In the genomic region with DNA sequence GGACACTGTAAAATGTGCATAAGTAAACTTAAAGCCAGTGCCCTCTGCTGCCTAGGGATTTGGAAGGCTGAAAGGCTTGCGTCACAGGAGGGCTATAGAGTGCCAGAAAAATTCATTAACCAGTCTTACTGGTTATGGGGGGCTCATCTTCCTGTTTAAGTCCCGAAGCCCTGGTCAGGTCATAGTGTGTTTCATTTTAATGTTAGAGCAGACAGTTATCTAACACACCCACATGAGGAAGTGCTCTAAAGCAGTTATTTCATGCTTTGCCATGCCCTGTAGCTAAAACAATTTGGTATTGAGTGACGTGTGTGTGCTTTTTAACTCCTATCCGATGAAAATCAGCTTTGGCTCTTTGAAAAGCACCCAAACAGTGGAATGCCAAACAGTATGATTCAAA, we compare ENCODE assay signal across 8 mouse cellular contexts. TPM values are rescaled to one million over a fixed set of nuclear protein-coding genes. Genes with fewer than 3 reads are reported as not detected.
DNase-seq lines count a peak whose midpoint lies in the region; ATAC-seq and TF ChIP-seq lines count a peak whose summit lies in the region.

No protein-coding gene starts in this region.

- WGBS in kidney, embryonic 14.5 days, result 41% methylated on average over 4 of the region's 4 CpGs
- WGBS in small intestine, adult 2 months, result 8% methylated on average over 4 of the region's 4 CpGs

- H3K9ac ChIP-seq in kidney, embryonic 14.5 days (ENCODE audit: low read depth, low read length), result no peak overlapping the region

- H3K4me2 ChIP-seq in kidney, embryonic 14.5 days (replicated peaks; ENCODE audit: low read depth, low read length), result peak overlapping the region; percentile 26; the same call in 1 of the 2 replicates

- no peaks in the 10 kb centered on the region for H3K27me3 ChIP-seq in kidney, embryonic 14.5 days (ENCODE audit: control insufficient read depth, insufficient read depth, low read length)
- no peaks in the 10 kb centered on the region for H3K27me3 ChIP-seq in small intestine, adult 2 months (ENCODE audit: control insufficient read depth, insufficient read depth, low read length)

- no peak overlapping the region for H3K4me3 ChIP-seq in kidney, embryonic 14.5 days (ENCODE audit: low read length)
- H3K4me3 ChIP-seq in small intestine, adult 2 months (ENCODE audit: low read depth, low read length), result no peak overlapping the region

- no peaks in the 10 kb centered on the region for H3K9me3 ChIP-seq in kidney, embryonic 14.5 days (ENCODE audit: control insufficient read depth, low read length)

- no peak for TF ChIP-seq CTCF in small intestine, adult 2 months (IDR thresholded peaks at IDR 0.05; ENCODE audit: extremely low read depth, insufficient read length, insufficient replicate concordance, low read depth, low read length)

- no peak for TF ChIP-seq POLR2A in small intestine, adult 2 months (IDR thresholded peaks at IDR 0.05; ENCODE audit: low read depth, low read length)

- no peaks in the 10 kb centered on the region for H3K36me3 ChIP-seq in kidney, embryonic 14.5 days (ENCODE audit: control insufficient read depth, insufficient read depth, low read length)
- H3K36me3 ChIP-seq in small intestine, adult 2 months (ENCODE audit: control insufficient read depth, insufficient read depth, low read length), result no peaks in the 10 kb centered on the region

- DNase-seq in gastrocnemius, adult 18-20 months (ENCODE audit: low spot score), result peak; percentile 45
- DNase-seq in gastrocnemius, adult 8-10 months (ENCODE audit: low spot score in 2 of 2), result no peak
- DNase-seq in 3T3-L1 (ENCODE audit: low read depth, low spot score), result peak; percentile 62
- peak; percentile 54 for DNase-seq in cerebellum, adult 9-11 months
- DNase-seq in left cerebral cortex, postnatal 25 days (ENCODE audit: low spot score in 2 of 2), result no peak
- DNase-seq in thymus, postnatal 10 days (ENCODE audit: low spot score in 2 of 2), result no peak

- H3K4me1 ChIP-seq in kidney, embryonic 14.5 days (ENCODE audit: control insufficient read depth, insufficient read depth, low read length), result 0 out of 2 replicates have a peak, but pooled peaks cover 9% of the 10 kb centered on the region
- 0 out of 2 replicates have a peak, but pooled peaks cover 2% of the 10 kb centered on the region for H3K4me1 ChIP-seq in small intestine, adult 2 months (ENCODE audit: control insufficient read depth, insufficient read depth, insufficient read length, low read length)

- intact Hi-C loops in left cerebral cortex, postnatal 25 days (cut with DNase I), result loop anchor here (5.0 to 10.0 kb wide), 5 partner anchors 73 to 738 kb away; no protein-coding TSS in a partner anchor

- ATAC-seq in kidney, embryonic 14.5 days (ENCODE audit: low FRiP score, low TSS enrichment), result no peak

- H3K27ac ChIP-seq in kidney, embryonic 14.5 days (ENCODE audit: low read depth, low read length), result peak overlapping the region; percentile 32; the same call in 1 of the 2 replicates
- H3K27ac ChIP-seq in small intestine, adult 2 months (ENCODE audit: insufficient read depth, low read depth, low read length), result peak overlapping the region; percentile 56

RNA-seq across cellular contexts. Expression of gene Zbtb20, which starts 34.3 kb away (rescaled TPM):
- total RNA-seq in gastrocnemius, adult 18-20 months (2021), result 10 to 100 TPM; 75.4 to 79.3 TPM
- 100 to 1,000 TPM in 1 of 4 experiments, 10 to 100 TPM in 3; 90.8 to 101 (median 92.1) TPM for total RNA-seq in gastrocnemius, adult 8-10 months (2022)
- 43.3 and 44.5 TPM in 2 replicates for polyA plus RNA-seq in kidney, embryonic 14.5 days (2014; fragmentation: Nextera tagmentation; extraction: Ambion mirVana)
- polyA plus RNA-seq in small intestine, adult 2 months (2012; rRNA removed), result 5.7 and 9.6 TPM in 2 replicates
- 10 to 100 TPM; 43.0 to 58.8 TPM for total RNA-seq in left cerebral cortex, postnatal 25 days (2021)

Comparison
In these comparisons a context has a peak if more than half of its experiments do, and no peak if none do; other contexts are left out.
1. DNase-seq: peak in gastrocnemius, adult 18-20 months (single experiment), 3T3-L1 (single experiment) and cerebellum, adult 9-11 months (single experiment); none in gastrocnemius, adult 8-10 months (0 of 2), left cerebral cortex, postnatal 25 days (0 of 2) and thymus, postnatal 10 days (0 of 2).